Mouse (Mus musculus): ENCODE data around the gene Cyren.

The Cyren gene

DNA sequence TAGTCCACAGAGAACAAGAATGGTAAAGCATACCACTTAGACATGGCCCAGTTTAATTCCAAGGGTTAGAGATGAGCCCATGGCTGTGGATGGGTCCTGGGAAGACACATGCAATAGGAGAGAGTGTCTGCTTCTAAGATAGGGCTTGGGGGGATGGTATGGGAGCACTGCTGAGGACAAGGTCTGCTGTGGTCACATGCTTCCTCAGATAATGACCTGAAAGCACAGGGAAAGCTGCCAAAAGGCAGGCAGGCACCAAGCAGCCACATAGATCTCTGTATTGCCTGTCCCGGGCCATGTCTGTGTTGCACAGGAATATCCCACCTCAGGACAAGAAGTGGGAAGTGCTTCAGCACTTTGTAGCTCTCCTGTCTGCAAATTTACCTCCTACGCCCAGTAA is 21.3 kb upstream of the Cyren start:
- DNase-seq (ENCODE audit: low spot score): no peak

GRCm38 (mm10) chr6:34896168-34896780 is 18.4 kb upstream of the Cyren start:
- no peak for DNase-seq (ENCODE audit: low spot score)

- DNase-seq (ENCODE audit: low spot score): no peak
These were observed 17.7 kb upstream of the Cyren start for GRCm38 (mm10) chr6:34895569-34895968.

DNA sequence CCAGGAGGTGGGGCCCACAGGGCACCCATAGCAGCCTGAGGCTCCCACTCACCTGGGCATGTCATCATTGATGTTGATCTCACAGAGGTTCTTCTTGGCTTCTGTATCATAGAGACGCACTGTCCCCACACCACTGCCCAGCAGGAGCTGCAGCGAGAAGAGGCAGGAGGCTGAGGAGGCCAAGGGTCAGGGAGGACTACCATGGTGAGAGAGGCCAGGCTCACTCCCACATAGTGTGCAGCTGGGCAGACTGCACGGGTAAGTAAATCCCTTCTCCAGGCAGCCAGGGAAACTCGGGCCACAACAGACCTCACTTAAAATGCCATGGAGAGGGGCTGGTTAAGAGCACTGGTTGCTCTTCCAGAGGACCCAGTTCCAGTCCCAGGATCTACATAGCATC is 11.3 kb upstream of the Cyren start:
- DNase-seq (ENCODE audit: low spot score): no peak

- peak; percentile 70 for DNase-seq (ENCODE audit: low spot score)
These were observed 9.4 kb upstream of the Cyren start for GRCm38 (mm10) chr6:34887131-34887850.

DNA sequence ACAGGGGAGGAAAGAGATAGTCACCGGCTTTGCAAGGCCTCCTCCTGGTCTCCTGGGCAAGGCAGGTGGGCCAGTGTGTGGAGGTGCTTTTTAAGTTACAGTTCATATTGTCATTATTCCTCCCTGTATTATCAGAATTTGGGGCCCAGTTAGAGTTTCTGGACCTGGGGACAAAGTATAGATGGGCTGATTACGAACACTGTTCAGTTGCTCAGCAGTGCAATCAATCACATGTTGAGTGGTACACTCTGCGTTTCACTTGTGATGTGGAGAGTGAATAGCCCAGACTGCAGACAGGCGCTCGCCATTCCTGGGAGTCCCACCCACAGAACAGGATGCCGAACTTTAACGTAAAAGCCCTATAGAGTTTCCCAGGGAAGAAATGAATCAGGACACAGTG is 6.9 kb upstream of the Cyren start:
- no peak for DNase-seq (ENCODE audit: low spot score)

- peak; percentile 64 for DNase-seq (ENCODE audit: low spot score)
These were observed 2.1 kb upstream of the Cyren start for GRCm38 (mm10) chr6:34879911-34880475.

GRCm38 (mm10) chr6:34879101-34879740 is 1.4 kb upstream of the Cyren start:
- DNase-seq (ENCODE audit: low spot score): no peak

DNA sequence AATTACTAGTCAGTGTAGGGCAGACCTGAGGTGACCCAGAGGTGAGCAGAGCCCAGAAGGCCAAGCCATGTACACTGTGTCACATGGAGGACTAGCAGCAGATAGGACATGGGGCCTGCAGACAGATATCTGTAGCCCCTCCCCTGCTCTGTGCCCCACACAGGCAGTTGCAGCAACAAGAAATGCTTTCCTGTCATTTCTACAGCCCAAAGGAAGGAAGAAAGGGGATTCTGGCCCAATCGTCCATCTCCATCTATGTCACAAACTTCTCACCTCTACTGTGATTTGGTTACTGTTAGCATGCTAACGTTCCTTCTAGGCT is 1.1 kb downstream of the Cyren start:
- no peak for DNase-seq (ENCODE audit: low spot score)

DNA sequence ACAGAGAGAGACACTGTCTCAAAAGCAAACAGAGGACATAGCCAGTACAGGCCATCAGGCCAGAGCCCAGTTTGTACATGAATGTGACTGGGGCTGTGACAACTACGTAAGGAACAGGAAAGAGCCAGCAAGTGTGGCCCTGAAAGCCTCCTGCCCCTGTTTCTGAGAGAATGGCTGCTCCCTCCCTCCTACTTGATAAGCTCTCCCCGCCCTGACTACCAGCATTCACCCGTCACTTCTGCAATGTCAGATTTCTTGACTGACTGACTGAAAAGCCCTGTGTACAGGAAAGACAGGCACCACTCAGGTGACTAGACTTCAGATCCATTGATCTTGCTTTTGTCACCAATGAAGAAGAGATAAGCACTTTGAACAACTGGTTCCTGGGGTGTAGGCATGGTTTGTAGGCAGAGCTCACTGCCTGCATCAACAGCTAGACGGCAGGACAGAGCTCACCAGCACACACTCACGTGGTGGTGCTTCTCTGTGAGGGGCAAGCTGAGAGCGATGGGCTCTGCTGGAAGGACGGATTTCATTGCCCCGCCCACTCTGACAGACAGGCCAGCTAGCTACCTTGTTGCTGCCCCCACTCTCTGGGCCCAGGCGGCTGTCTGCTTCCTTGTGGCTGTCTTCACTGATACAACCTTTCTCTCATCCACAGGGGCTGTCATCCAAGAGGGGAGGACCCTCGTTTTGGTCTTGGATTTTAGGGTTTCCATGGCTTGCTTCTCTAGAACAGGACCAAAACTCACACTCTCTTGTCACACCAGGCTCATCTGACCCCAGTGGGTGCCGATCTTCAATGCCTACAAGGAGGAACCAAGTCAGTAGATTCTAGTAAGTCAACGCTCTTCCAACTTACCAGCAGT is 1.7 kb downstream of the Cyren start:
- no peak for DNase-seq (ENCODE audit: low spot score)

DNA sequence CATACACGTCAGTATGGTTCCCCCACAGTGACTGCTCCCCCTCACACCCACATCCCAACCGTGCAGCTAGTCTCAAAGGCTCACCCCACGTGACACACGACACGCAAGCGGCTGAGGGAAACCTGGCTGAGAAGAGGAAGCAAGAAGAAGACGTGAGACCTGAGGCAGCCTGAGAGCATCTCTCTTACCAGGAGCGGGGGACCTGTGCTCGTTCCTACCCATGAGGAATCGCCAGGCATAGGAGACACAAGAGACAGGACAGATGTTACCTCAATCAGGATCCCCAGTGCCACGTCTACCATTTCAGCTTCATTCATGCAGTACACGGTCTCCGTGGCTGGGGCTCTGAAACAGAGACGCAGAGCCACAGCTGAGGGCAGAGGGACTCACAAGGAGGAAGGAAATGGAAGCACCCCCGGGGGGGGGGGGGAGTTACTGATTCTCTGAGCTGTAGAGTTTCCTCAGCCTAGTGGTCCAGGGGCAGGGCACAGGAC is 2.5 kb downstream of the Cyren start:
- no peak for DNase-seq (ENCODE audit: low spot score)

- no peak for DNase-seq (ENCODE audit: low spot score)
These were observed 3.5 kb downstream of the Cyren start for GRCm38 (mm10) chr6:34874101-34874921.

DNA sequence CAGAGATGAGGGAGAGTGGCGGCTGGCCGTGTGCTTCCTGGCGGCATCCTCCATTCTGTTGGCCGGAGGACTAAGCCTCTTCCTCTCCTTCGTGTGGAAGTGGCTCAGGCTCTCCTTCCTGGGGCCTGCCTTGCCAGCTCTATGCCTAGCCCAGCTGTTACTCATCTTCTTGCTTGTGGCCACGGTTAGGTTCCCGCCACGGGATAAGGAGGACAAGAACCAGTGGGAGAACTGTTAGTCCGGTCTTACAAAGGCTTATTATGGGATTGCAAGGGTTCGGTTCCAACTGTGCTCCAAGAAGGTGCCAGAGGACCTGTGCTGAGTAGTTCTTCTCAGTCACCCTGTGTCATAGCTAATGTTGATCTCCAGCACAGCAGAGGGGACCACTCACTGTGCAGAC is 5.0 kb downstream of the Cyren start:
- DNase-seq (ENCODE audit: low spot score): no peak

- no peak for DNase-seq (ENCODE audit: low spot score)
These were observed 5.9 kb downstream of the Cyren start for GRCm38 (mm10) chr6:34871929-34872328.

DNA sequence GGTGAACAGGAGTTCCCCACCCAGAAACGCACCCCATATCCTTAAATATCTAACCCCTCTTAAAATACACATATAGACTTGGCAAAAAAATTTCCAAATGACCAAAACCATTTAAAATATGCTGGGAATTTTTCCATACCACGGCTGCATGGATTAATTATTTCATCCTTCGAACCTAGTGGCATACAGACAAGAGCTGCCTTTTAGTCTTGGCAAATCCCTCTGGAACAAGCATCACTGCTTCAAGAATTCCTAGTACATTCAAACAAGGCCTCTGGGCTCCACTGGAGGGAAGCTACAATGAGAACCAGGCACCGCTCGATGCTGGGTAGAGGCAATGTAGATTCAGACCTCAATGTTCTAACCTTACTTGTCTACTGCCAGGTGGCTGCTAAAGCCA is 7.1 kb downstream of the Cyren start:
- DNase-seq (ENCODE audit: low spot score): no peak

- DNase-seq (ENCODE audit: low spot score): no peak
These were observed 7.7 kb downstream of the Cyren start for GRCm38 (mm10) chr6:34870136-34870535.

- peak; percentile 33 for DNase-seq (ENCODE audit: low spot score)
These were observed 8.5 kb downstream of the Cyren start for GRCm38 (mm10) chr6:34869225-34869915.

- DNase-seq (ENCODE audit: low spot score): no peak
These were observed 9.2 kb downstream of the Cyren start for GRCm38 (mm10) chr6:34868507-34869217.

DNA sequence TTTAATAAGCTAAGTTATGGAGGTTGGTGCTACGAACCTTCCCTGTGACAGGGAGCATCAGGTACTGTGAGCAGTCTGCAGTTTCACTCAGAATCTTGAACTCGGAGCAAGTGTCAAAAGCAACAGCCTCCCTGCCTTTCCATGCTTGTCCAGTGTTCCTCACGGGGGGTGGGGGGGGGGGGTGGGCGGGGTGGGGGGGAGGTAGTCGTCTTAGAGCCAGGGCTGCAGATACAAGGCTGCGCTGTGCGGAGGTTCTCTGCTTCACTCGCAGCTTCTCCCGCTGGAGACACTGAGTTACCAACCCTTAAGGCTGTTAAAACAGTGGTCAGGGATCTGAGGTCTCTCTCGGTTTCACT is 9.9 kb downstream of the Cyren start:
- no peak for DNase-seq (ENCODE audit: low spot score)

Measured in embryo, embryonic 10.5 days (tissue).